Comparison of ENCODE assay signal across 14 mouse cellular contexts in genomic region chr5:73205996-73206629, GRCm38 (mm10). TPM values are rescaled to one million over a fixed set of nuclear protein-coding genes. Genes with fewer than 3 reads are reported as not detected.
DNase-seq lines count a peak whose midpoint lies in the region; TF ChIP-seq lines count a peak whose summit lies in the region.
"Had no signal": no experiment of that assay in that cellular context is flagged by ENCODE, and none has a peak within 500 bp of the region (broad histone marks: within the 10 kb centered on the region; RNA-seq: fewer than 3 reads in every experiment).

No protein-coding gene starts in this region.

- H3K27me3 ChIP-seq in splenic B cell, adult 2 months (ENCODE audit: control insufficient read depth, insufficient read depth, low read length, poor library complexity, severe bottlenecking), result no peaks in the 10 kb centered on the region
- H3K27me3 ChIP-seq: liver, embryonic 13.5 days; megakaryocyte, embryonic 14.5 days; neural tube, embryonic 13.5 days had no signal

- H3K4me3 ChIP-seq in layer of hippocampus, adult 2 months, result peak overlapping the region; percentile 4; the same call in 1 of the 2 replicates
- no peak overlapping the region for H3K4me3 ChIP-seq in left cerebral cortex, adult 2 months
- H3K4me3 ChIP-seq: forebrain, embryonic 10.5 days; liver, embryonic 13.5 days; megakaryocyte, embryonic 14.5 days; neural tube, embryonic 13.5 days had no signal

- TF ChIP-seq CTCF in layer of hippocampus, adult 2 months (conservative IDR thresholded peaks at IDR 0.05), result no peak
- no peak for TF ChIP-seq CTCF in left cerebral cortex, adult 2 months (IDR thresholded peaks at IDR 0.05)

- H3K36me3 ChIP-seq in splenic B cell, adult 2 months (ENCODE audit: control insufficient read depth, insufficient read depth, low read length, poor library complexity, severe bottlenecking), result no peaks in the 10 kb centered on the region

- intact Hi-C loops in left cerebral cortex, adult 2 months (cut with DNase I), result loop anchor here (5.0 kb wide), 1 partner anchor 74 kb away; no protein-coding TSS in a partner anchor

- peak; percentile 25 to 67 for DNase-seq in adrenal gland, adult (ENCODE audit: inconsistent age in 2 of 2, low spot score in 1 of 2)
- DNase-seq in adrenal gland, postnatal 4 days (ENCODE audit: low spot score in 2 of 2), result no peak
- peak in 1 of 2 experiments; percentile 29 for DNase-seq in layer of hippocampus, adult 2 months (ENCODE audit: low spot score in 2 of 2)
- no peak for DNase-seq in layer of hippocampus, adult 8-10 months (ENCODE audit: low spot score in 2 of 2)
- peak; percentile 73 for DNase-seq in brain, adult 2 months (ENCODE audit: low read depth, low spot score)
- peak; percentile 37 for DNase-seq in splenic B cell, adult 2 months (ENCODE audit: low read depth, low spot score)
- DNase-seq in left cerebral cortex, adult 2 months (ENCODE audit: extremely low spot score in 1 of 2, low spot score in 2 of 2), result no peak
- DNase-seq in neural tube, embryonic 10.5 days (ENCODE audit: extremely low spot score, low spot score), result no peak
- DNase-seq: kidney, adult 9 months; liver, embryonic 13.5 days; right cerebral cortex, postnatal 4 days had no signal

- peak overlapping the region; percentile 77 for H3K27ac ChIP-seq in layer of hippocampus, adult 2 months
- H3K27ac ChIP-seq in left cerebral cortex, adult 2 months, result no peak overlapping the region
- H3K27ac ChIP-seq: forebrain, embryonic 10.5 days; liver, embryonic 13.5 days; neural tube, embryonic 13.5 days had no signal

RNA-seq across cellular contexts. Expression of gene Fryl, which starts 50.3 kb away (rescaled TPM):
- 10 to 100 TPM; 49.7 to 55.7 TPM for total RNA-seq in adrenal gland, postnatal 4 days (2021)
- total RNA-seq in layer of hippocampus, adult 2 months (2021), result 10 to 100 TPM; 66.0 to 81.4 TPM
- 10 to 100 TPM; 72.2 to 96.1 (median 73.9) TPM for total RNA-seq in layer of hippocampus, adult 8-10 months (2022)
- 10 to 100 TPM; 62.7 to 81.6 TPM for total RNA-seq in left cerebral cortex, adult 2 months (2021)

Comparison
In these comparisons a context has a peak if more than half of its experiments do, and no peak if none do; other contexts are left out.
1. DNase-seq: peak in adrenal gland, adult (2 of 2), brain, adult 2 months (single experiment) and splenic B cell, adult 2 months (single experiment); none in adrenal gland, postnatal 4 days (0 of 2), layer of hippocampus, adult 8-10 months (0 of 2), left cerebral cortex, adult 2 months (0 of 2) and neural tube, embryonic 10.5 days (single experiment).